Mouse (Mus musculus) E14TG2a.4 (cell line): ENCODE results near the gene Aff1.

Experiments
- CTCF ChIP-seq: conservative IDR thresholded peaks from 2 replicates; pipeline ENCODE4 v1.5.1; 2014; ENCODE audit warnings: low read length
- NANOG ChIP-seq: IDR thresholded peaks from 2 replicates; pipeline ENCODE4 v1.6.1; 2014; ENCODE audit warnings: borderline replicate concordance, low read length, mixed read lengths

DNA sequence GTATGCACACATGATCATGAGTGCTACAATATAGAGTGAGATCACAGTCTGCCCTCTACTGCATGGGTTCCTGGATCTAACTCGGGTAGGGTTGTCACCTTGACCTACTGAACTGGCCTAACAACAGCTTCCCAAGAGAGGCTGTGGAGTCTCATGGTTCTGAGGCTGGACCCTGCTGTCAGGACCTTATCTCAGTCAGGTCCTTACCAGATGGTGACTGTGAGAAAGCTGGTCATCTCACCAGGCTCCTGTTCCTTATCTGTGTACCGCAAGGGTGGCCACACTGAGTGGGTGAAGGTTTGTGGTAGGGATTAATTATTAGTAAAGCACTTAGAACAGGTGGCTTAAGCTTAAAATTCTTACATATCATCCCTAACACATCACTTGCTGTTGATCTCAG, 49.8 kb downstream of the Aff1 start:
- no peak for TF ChIP-seq NANOG
- TF ChIP-seq CTCF, result no peak
